Mouse (Mus musculus) kidney, adult 8-10 months (tissue): ENCODE measurements around the gene Ppp1cb.

Experiments used
- DNase-seq, 2 experiments: peaks; one replicate each; pipeline ENCODE4 v3.0.0; 2022

Ppp1cb gene

GRCm38 (mm10) chr5:32445287-32445921 lies 13.2 kb upstream of the Ppp1cb start:
- DNase-seq, result no peak

- DNase-seq, result peak; percentile 48 to 76
These were observed 12.2 kb upstream of the Ppp1cb start for GRCm38 (mm10) chr5:32446394-32446793.

- DNase-seq, result no peak
These were observed 11.8 kb upstream of the Ppp1cb start for GRCm38 (mm10) chr5:32446810-32447209.

- DNase-seq, result peak in 1 of 2 experiments; percentile 34
These were observed 723 bp downstream of the Ppp1cb start for GRCm38 (mm10) chr5:32459251-32459881.

GRCm38 (mm10) chr5:32459882-32460751 lies 1.5 kb downstream of the Ppp1cb start:
- DNase-seq, result peak; percentile 51 to 60

GRCm38 (mm10) chr5:32460973-32461372 lies 2.3 kb downstream of the Ppp1cb start:
- no peak for DNase-seq

GRCm38 (mm10) chr5:32472332-32473028 lies 13.8 kb downstream of the Ppp1cb start:
- peak; percentile 34 to 36 for DNase-seq

- no peak for DNase-seq
These were observed 14.3 kb downstream of the Ppp1cb start for GRCm38 (mm10) chr5:32473029-32473352.

- no peak for DNase-seq
These were observed 17.9 kb downstream of the Ppp1cb start for GRCm38 (mm10) chr5:32476501-32476900.

- no peak for DNase-seq
These were observed 20.3 kb downstream of the Ppp1cb start for GRCm38 (mm10) chr5:32478972-32479371.

- DNase-seq, result no peak
These were observed 26.8 kb downstream of the Ppp1cb start for GRCm38 (mm10) chr5:32485430-32485829.

- DNase-seq, result no peak
These were observed 29.4 kb downstream of the Ppp1cb start for GRCm38 (mm10) chr5:32488044-32488443.

GRCm38 (mm10) chr5:32494084-32494700 lies 35.5 kb downstream of the Ppp1cb start:
- no peak for DNase-seq

GRCm38 (mm10) chr5:32508766-32509165 lies 50.1 kb downstream of the Ppp1cb start:
- DNase-seq, result no peak

- DNase-seq, result peak; percentile 17 to 61
These were observed 61.7 kb downstream of the Ppp1cb start for GRCm38 (mm10) chr5:32520381-32520780.

- DNase-seq, result no peak
These were observed 90.8 kb downstream of the Ppp1cb start for GRCm38 (mm10) chr5:32549449-32549848.

GRCm38 (mm10) chr5:32564697-32565096 lies 106.1 kb downstream of the Ppp1cb start:
- DNase-seq, result no peak
